Mouse (Mus musculus) cortical plate, adult 2 months (tissue): ENCODE data around the gene Tspan18.

Source experiments
- CTCF ChIP-seq: fragments of 200-500 bp; IDR thresholded peaks from 2 replicates; pipeline ENCODE4 v1.5.1; 2011; ENCODE audit warnings: mild to moderate bottlenecking, control low read depth, low read length; ENCODE audit not compliant: insufficient read depth; ENCODE audit errors: extremely low read depth
- POLR2A ChIP-seq: fragments of 200-500 bp; IDR thresholded peaks from 2 replicates; pipeline ENCODE4 v1.6.1; 2011; ENCODE audit warnings: mild to moderate bottlenecking, low read length, control low read depth; ENCODE audit not compliant: insufficient read depth; ENCODE audit errors: extremely low read depth

- TF ChIP-seq POLR2A: no peak
- TF ChIP-seq CTCF: no peak
These were observed 83.7 kb downstream of the Tspan18 start for GRCm38 (mm10) chr2:93250611-93251010.
